Mouse (Mus musculus) intestine, postnatal 0 days (tissue): Measurements from ENCODE around the gene Csgalnact2. TPM values are rescaled to one million over a fixed set of nuclear protein-coding genes. Genes with fewer than 3 reads are reported as not detected.

ENCODE experiments used
- ATAC-seq: fragments of 200-750 bp; cut with Nextera tagmentation; 2 replicates; pipeline ENCODE4 v1.8.0; 2017; ENCODE audit warnings: mild to moderate bottlenecking, moderate TSS enrichment, moderate library complexity
- H3K27ac ChIP-seq: fragments of 300-500 bp; sonication (generic); 2 replicates; pipeline ENCODE4 v1.5.1; 2014; ENCODE audit warnings: mild to moderate bottlenecking, low read depth, low read length, moderate library complexity
- H3K27me3 ChIP-seq: fragments of 300-500 bp; sonication (generic); replicated peaks from 2 replicates; pipeline ENCODE4 v1.6.1; 2014; ENCODE audit warnings: low read length, mixed read lengths; ENCODE audit not compliant: control insufficient read depth, insufficient read depth
- H3K36me3 ChIP-seq: fragments of 300-500 bp; sonication (generic); 2 replicates; pipeline ENCODE4 v1.6.1; 2014; ENCODE audit warnings: mild to moderate bottlenecking, moderate library complexity; ENCODE audit not compliant: control insufficient read depth, insufficient read depth
- H3K4me1 ChIP-seq: fragments of 300-500 bp; sonication (generic); replicated peaks from 2 replicates; pipeline ENCODE4 v1.6.1; 2014; ENCODE audit warnings: antibody characterized with exemption, low read length, mixed read lengths; ENCODE audit not compliant: control insufficient read depth, insufficient read depth
- H3K4me2 ChIP-seq: fragments of 300-500 bp; sonication (generic); replicated peaks from 2 replicates; pipeline ENCODE4 v1.6.1; 2014; ENCODE audit warnings: low read depth, mild to moderate bottlenecking, moderate library complexity
- H3K4me3 ChIP-seq: fragments of 300-500 bp; sonication (generic); 2 replicates; pipeline ENCODE4 v1.5.1; 2014; ENCODE audit warnings: low read depth, low read length
- H3K9ac ChIP-seq: fragments of 300-500 bp; sonication (generic); 2 replicates; pipeline ENCODE4 v1.6.1; 2014; ENCODE audit warnings: mild to moderate bottlenecking, low read depth, low read length
- H3K9me3 ChIP-seq: fragments of 300-500 bp; sonication (generic); 2 replicates; pipeline ENCODE4 v1.6.1; 2016; ENCODE audit warnings: mixed run types; ENCODE audit not compliant: control insufficient read depth
- CTCF ChIP-seq: sonication (generic); IDR thresholded peaks from 2 replicates; pipeline ENCODE4 v1.5.1; 2016; ENCODE audit warnings: low read depth, mild to moderate bottlenecking, control low read depth, antibody characterized with exemption, moderate library complexity
- WGBS: fragments of 180-500 bp; shearing (Covaris S2); extraction: QIAGEN DNeasy Blood & Tissue Kit; methylation state at CpG from one replicate; pipeline ENCODE4 v1.1.7; 2014; 5-methylcytosine and 5-hydroxymethylcytosine counted together
- polyA plus RNA-seq: library from polyadenylated mRNA; unstranded; fragments of >200 nt; fragmentation: Nextera tagmentation; extraction: Ambion mirVana; gene quantifications from 2 replicates; pipeline ENCODE4 v1.2.1, GENCODE M21; 2015

Csgalnact2 gene
- polyA plus RNA-seq, result 7.0 and 8.0 TPM in 2 replicates

GRCm38 (mm10) chr6:118138731-118139709 lies at the start of gene Csgalnact2:
Gene Csgalnact2, minus strand, starts transcription at chr6:118139140.
- 6% methylated on average over 60 of the region's 66 CpGs for WGBS
- peak; percentile 100 for ATAC-seq
- Histone ChIP-seq H3K9me3 (no peaks in the 10 kb centered on the region), H3K4me3 (peak within 1 kb of the TSS; percentile 85), H3K4me1 (no peaks in the 10 kb centered on the region), H3K36me3 (no peaks in the 10 kb centered on the region), H3K9ac (peak within 1 kb of the TSS; percentile 58), H3K27ac (peak within 1 kb of the TSS; percentile 52; the same call in 1 of the 2 replicates), H3K4me2 (peak within 1 kb of the TSS; percentile 78), H3K27me3 (0 out of 2 replicates have a peak, but pooled peaks cover 3% of the 10 kb centered on the region)
- peak; percentile 40 for TF ChIP-seq CTCF

- H3K4me1 ChIP-seq, result no peaks in the 10 kb centered on the region
- no peaks in the 10 kb centered on the region for H3K36me3 ChIP-seq
- H3K4me2 ChIP-seq, result peak overlapping the region; percentile 14; the same call in 1 of the 2 replicates
- no peaks in the 10 kb centered on the region for H3K27me3 ChIP-seq
- no peak overlapping the region for H3K9ac ChIP-seq
- 32% methylated on average over 9 of the region's 9 CpGs for WGBS
- no peak overlapping the region for H3K4me3 ChIP-seq
- no peaks in the 10 kb centered on the region for H3K9me3 ChIP-seq
- H3K27ac ChIP-seq, result no peak overlapping the region
- no peak for TF ChIP-seq CTCF
- ATAC-seq, result peak; percentile 90
These were observed 49.7 kb upstream of the Csgalnact2 start for GRCm38 (mm10) chr6:118188599-118188998.

GRCm38 (mm10) chr6:118187285-118187641 lies 48.3 kb upstream of the Csgalnact2 start:
- Histone ChIP-seq H3K9ac (no peak overlapping the region), H3K4me3 (no peak overlapping the region), H3K27me3 (no peaks in the 10 kb centered on the region), H3K4me2 (no peak overlapping the region), H3K4me1 (peaks cover 4% of the 10 kb centered on the region; the same call in 1 of the 2 replicates), H3K9me3 (no peaks in the 10 kb centered on the region), H3K36me3 (no peaks in the 10 kb centered on the region), H3K27ac (no peak overlapping the region)
- no peak for TF ChIP-seq CTCF
- ATAC-seq, result no peak
- 75% methylated on average over 3 of the region's 3 CpGs for whole genome bisulfite sequencing

GRCm38 (mm10) chr6:118186620-118187284 lies 47.8 kb upstream of the Csgalnact2 start:
- 69% methylated on average over 17 of the region's 17 CpGs for WGBS
- H3K4me1 ChIP-seq, result peaks cover 4% of the 10 kb centered on the region; the same call in 1 of the 2 replicates
- H3K27ac ChIP-seq, result no peak overlapping the region
- no peaks in the 10 kb centered on the region for H3K36me3 ChIP-seq
- no peak for ATAC-seq
- H3K9ac ChIP-seq, result no peak overlapping the region
- H3K27me3 ChIP-seq, result no peaks in the 10 kb centered on the region
- no peak for TF ChIP-seq CTCF
- H3K9me3 ChIP-seq, result no peaks in the 10 kb centered on the region
- no peak overlapping the region for H3K4me3 ChIP-seq
- no peak overlapping the region for H3K4me2 ChIP-seq

DNA sequence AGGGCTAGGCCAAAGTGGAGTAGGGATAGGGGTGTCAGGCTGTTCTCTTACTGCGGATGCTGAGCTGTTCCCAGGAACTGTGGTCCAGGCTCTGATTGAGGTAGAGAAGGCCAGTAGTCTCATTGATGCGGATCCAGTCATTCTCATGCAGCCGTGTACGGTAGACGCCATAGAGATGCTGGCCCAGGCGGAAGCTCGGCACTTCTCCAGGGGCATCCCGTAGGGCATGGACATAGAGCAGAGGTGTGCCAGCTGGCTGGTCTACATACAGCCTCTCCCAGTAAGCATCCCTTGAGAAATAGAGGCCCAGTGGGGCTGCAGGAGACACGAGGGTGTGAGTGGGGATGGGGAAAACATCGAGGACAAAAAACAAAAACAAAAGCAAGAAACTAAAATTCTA lies 45.2 kb upstream of the Csgalnact2 start:
- WGBS, result 92% methylated on average over 10 of the region's 10 CpGs
- Histone ChIP-seq H3K4me2 (no peak overlapping the region), H3K4me3 (no peak overlapping the region), H3K9ac (no peak overlapping the region), H3K36me3 (no peaks in the 10 kb centered on the region), H3K27ac (no peak overlapping the region), H3K9me3 (no peaks in the 10 kb centered on the region), H3K27me3 (no peaks in the 10 kb centered on the region), H3K4me1 (peaks cover 10% of the 10 kb centered on the region; the same call in 1 of the 2 replicates)
- ATAC-seq, result no peak
- TF ChIP-seq CTCF, result no peak

DNA sequence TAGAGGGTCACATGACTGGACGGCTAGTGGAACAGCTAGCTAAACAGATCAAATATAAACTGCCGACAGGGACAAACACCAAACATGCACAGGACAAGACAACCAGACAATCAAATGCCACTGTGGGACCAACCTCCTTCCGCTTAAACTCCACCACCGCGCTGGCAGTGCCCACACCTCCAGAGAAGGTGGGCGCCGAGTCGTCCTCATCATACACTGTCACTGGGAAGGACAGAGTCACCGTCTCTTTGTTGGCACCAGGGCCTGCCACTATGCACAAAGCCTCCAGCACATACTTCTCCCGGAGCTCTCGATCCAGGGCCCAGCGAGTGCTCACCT lies 41.1 kb upstream of the Csgalnact2 start:
- Histone ChIP-seq H3K4me3 (no peak overlapping the region), H3K27ac (no peak overlapping the region)
- 68% methylated on average over 12 of the region's 12 CpGs for WGBS

More for the DNA sequence above, 41.1 kb upstream of the Csgalnact2 start:
- no peak for TF ChIP-seq CTCF
- Histone ChIP-seq H3K4me2 (peak overlapping the region; percentile 21; the same call in 1 of the 2 replicates), H3K27me3 (no peaks in the 10 kb centered on the region), H3K36me3 (no peaks in the 10 kb centered on the region; the same call in 1 of the 2 replicates), H3K9me3 (no peaks in the 10 kb centered on the region), H3K9ac (no peak overlapping the region), H3K4me1 (peaks cover 10% of the 10 kb centered on the region; the same call in 1 of the 2 replicates)
- ATAC-seq, result no peak; the same call in 1 of the 2 replicates
